Mouse (Mus musculus): ENCODE measurements around the gene Csad. TPM values are rescaled to one million over a fixed set of nuclear protein-coding genes. Genes with fewer than 3 reads are reported as not detected.

The Csad gene
- polyA plus RNA-seq (2017; shearing (Covaris generic)), result 9.2 TPM

DNA sequence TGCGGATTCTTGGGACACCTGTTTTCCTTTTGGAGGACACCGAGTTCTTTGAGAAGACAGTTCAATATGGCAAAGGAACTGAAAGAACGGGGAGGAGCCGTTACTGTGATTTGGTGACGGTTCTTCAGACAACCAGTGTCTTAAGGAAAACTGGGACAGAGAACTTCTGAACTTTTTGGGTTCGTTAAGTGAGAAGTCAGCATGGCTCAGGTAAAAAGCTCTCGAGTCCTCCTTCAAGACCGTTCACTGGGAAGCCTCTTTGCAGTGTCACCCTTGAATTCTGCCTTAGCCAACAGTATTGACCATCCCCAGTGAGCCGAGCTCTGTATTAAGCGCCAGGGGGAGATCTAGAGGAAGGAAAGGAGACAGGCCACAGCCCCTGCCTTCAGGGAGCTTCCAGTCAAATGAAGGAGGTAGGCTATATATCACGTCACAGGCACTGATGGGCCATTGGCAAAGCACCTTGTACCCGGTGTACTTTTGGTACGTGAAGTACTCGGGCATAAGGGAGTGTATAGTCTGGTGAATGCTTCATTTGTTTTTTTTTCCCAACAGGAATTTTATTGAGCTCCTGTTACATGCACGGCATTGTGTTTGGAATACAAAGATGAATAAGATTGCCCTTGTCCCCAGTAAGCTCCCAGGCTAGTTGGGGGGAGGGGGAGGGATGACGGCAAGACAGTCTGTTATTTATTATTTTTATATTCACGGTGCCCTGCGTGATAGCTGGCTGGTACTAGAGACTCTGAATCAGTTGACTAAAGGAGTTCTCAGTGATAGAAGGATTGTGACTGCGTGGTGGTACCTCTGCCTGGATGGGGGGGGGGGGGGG lies at the start of gene Csad:
Gene Csad (minus strand): TSS at position 51 of the 832 bp plus-strand sequence.

GRCm38 (mm10) chr15:102231748-102232147 lies 27.2 kb upstream of the Csad start, which contains the start of gene Itgb7:
Gene Itgb7 (minus strand): TSS chr15:102231944.

GRCm38 (mm10) chr15:102202971-102203834 lies 1.3 kb downstream of the Csad start, which contains the start of gene Zfp740:
Gene Zfp740 (plus strand): TSS chr15:102203249.

DNA sequence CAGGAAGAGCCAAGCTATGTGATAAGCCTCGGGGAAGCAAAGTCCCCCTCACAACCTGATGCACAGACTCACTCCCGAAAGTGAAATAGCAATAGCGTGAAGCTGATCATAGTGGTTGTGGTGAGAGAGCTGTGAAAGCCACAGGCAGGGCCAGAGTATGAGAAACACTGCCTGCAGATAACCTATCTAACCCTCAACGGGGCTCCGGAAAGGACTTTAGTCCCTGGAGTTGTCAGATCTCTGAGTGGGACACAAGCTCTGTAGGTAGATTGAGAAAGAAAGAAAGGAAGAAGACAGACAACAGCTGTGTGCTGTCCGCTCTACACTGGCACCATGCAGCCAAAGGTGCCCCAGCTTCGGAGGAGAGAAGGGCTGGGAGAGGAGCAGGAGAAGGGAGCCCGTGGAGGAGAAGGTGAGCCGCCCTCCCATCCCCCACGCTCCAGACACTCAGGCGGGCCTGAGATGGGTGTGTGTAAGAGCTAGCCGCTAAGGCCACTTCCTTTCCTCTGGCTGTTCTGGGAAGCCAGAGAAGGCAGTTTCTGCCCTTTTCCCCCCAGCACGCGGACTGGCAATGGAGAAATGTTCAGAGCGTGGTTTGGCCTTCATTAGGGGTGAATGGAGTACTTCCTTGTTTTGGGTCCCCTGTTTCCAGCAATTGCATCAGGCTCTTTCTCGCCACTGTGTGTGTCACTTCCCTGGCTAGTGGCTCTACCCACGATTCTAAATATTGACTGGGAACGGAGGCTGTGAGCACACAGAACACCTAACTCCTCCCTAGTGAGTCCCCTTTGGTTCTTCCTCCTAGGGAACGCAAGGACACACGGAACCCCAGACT lies 54.0 kb downstream of the Csad start, which contains the start of gene Soat2:
Gene Soat2 (plus strand): TSS at position 226 of the 835 bp plus-strand sequence.

DNA sequence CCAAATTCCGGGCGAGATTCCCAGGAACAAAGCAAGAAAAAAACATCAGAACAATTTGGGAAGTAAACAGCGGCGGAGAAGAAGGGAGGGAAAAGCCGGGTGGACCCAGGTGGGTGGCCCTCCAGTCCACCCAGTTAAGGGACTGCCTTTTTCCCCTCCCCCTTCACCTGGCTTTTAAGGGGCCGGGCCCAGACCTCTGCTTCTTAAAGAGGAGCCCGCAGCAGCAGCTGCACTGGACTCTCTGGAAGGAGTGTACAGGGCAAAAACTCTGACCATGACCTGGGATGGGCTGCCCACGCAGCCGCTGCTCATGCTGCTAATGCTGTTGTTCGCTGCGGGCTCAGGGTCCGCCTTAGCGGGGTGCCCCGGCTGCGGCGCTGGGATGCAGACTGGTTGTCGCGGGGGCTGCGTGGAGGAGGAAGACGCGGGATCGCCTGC lies 60.2 kb downstream of the Csad start, which contains the start of gene Igfbp6:
Gene Igfbp6 (plus strand): TSS at position 89 of the 438 bp plus-strand sequence.

GRCm38 (mm10) chr15:102136129-102136758 lies 68.3 kb downstream of the Csad start, which contains the start of gene Spryd3:
Gene Spryd3 (minus strand): TSS chr15:102136234.

Other genes starting within 250 kb of the Csad start
- not detected for gene Krt8, start 200.2 kb downstream of the Csad start, polyA plus RNA-seq (2017; shearing (Covaris generic))
- not detected for gene Krt18, start 176.5 kb downstream of the Csad start, polyA plus RNA-seq (2017; shearing (Covaris generic))
- 90.3 TPM for gene Eif4b, start 131.0 kb downstream of the Csad start, polyA plus RNA-seq (2017; shearing (Covaris generic))
- gene Tns2, start 104.3 kb downstream of the Csad start, polyA plus RNA-seq (2017; shearing (Covaris generic)), result 3.1 TPM
- 42.3 TPM for gene Spryd3, start 68.5 kb downstream of the Csad start, polyA plus RNA-seq (2017; shearing (Covaris generic))
- gene Igfbp6, start 60.4 kb downstream of the Csad start, polyA plus RNA-seq (2017; shearing (Covaris generic)), result 0.56 TPM
- gene Soat2, start 54.2 kb downstream of the Csad start, polyA plus RNA-seq (2017; shearing (Covaris generic)), result 6.2 TPM
- gene Zfp740, start 1.5 kb downstream of the Csad start, polyA plus RNA-seq (2017; shearing (Covaris generic)), result 93.1 TPM
- gene Itgb7, start 27.2 kb upstream of the Csad start, polyA plus RNA-seq (2017; shearing (Covaris generic)), result 974 TPM
- gene Rarg, start 52.8 kb upstream of the Csad start, polyA plus RNA-seq (2017; shearing (Covaris generic)), result 25.5 TPM
- not detected for gene Gm9918, start 65.8 kb upstream of the Csad start, polyA plus RNA-seq (2017; shearing (Covaris generic))
- 36.3 TPM for gene Mfsd5, start 74.7 kb upstream of the Csad start, polyA plus RNA-seq (2017; shearing (Covaris generic))
- 0.50 TPM for gene Espl1, start 91.5 kb upstream of the Csad start, polyA plus RNA-seq (2017; shearing (Covaris generic))
- gene Pfdn5, start 121.4 kb upstream of the Csad start, polyA plus RNA-seq (2017; shearing (Covaris generic)), result 472 TPM
- gene Myg1, start 127.0 kb upstream of the Csad start, polyA plus RNA-seq (2017; shearing (Covaris generic)), result 43.2 TPM
- gene Aaas, start 146.0 kb upstream of the Csad start, polyA plus RNA-seq (2017; shearing (Covaris generic)), result 37.0 TPM
- gene Sp7, start 162.5 kb upstream of the Csad start, polyA plus RNA-seq (2017; shearing (Covaris generic)), result not detected
- gene Sp1, start 201.4 kb upstream of the Csad start, polyA plus RNA-seq (2017; shearing (Covaris generic)), result 21.4 TPM
- 1.2 TPM for gene Amhr2, start 240.6 kb upstream of the Csad start, polyA plus RNA-seq (2017; shearing (Covaris generic))